Mouse (Mus musculus): ENCODE measurements around the gene Tmem253. TPM values are rescaled to one million over a fixed set of nuclear protein-coding genes. Genes with fewer than 3 reads are reported as not detected.

The Tmem253 gene
- 0.27 and 0.36 TPM in 2 replicates for polyA plus RNA-seq (2012; rRNA removed)

- no peak for DNase-seq (ENCODE audit: low read depth in 1 of 2, low spot score in 2 of 2)
- Histone ChIP-seq H3K4me1 (ENCODE audit: control insufficient read depth, insufficient read depth, insufficient read length) (peaks cover 11% of the 10 kb centered on the region; the same call in 1 of the 2 replicates), H3K36me3 (ENCODE audit: control insufficient read depth, insufficient read depth, low read length) (no peaks in the 10 kb centered on the region), H3K27me3 (ENCODE audit: control insufficient read depth, insufficient read depth, low read length) (no peaks in the 10 kb centered on the region), H3K4me3 (ENCODE audit: extremely low read depth, insufficient read depth, insufficient read length) (peak within 1 kb of the TSS; percentile 80), H3K27ac (ENCODE audit: insufficient read depth, low read length) (peak within 1 kb of the TSS; percentile 48; the same call in 1 of the 2 replicates)
- 27% methylated on average over 6 of the region's 6 CpGs for WGBS
- TF ChIP-seq CTCF (IDR thresholded peaks at IDR 0.05; ENCODE audit: extremely low read depth, insufficient read depth, insufficient read length, insufficient replicate concordance) (no peak), POLR2A (IDR thresholded peaks at IDR 0.05; ENCODE audit: low read depth, low read length) (no peak)
These were observed at the start of gene Tmem253 for GRCm38 (mm10) chr14:52015445-52016100. TSS of gene Tmem253 (plus strand) at chr14:52015658.

GRCm38 (mm10) chr14:51967400-51967799 is 48.1 kb upstream of the Tmem253 start:
- Histone ChIP-seq H3K36me3 (ENCODE audit: control insufficient read depth, insufficient read depth, low read length) (no peaks in the 10 kb centered on the region), H3K27ac (ENCODE audit: insufficient read depth, low read length) (no peak overlapping the region), H3K27me3 (ENCODE audit: control insufficient read depth, insufficient read depth, low read length) (0 out of 2 replicates have a peak, but pooled peaks cover 1% of the 10 kb centered on the region), H3K4me3 (ENCODE audit: extremely low read depth, insufficient read depth, insufficient read length) (no peak overlapping the region), H3K4me1 (ENCODE audit: control insufficient read depth, insufficient read depth, insufficient read length) (no peaks in the 10 kb centered on the region)
- WGBS = 87% methylated on average over 3 of the region's 3 CpGs
- TF ChIP-seq POLR2A (IDR thresholded peaks at IDR 0.05; ENCODE audit: low read depth, low read length) (no peak), CTCF (IDR thresholded peaks at IDR 0.05; ENCODE audit: extremely low read depth, insufficient read depth, insufficient read length, insufficient replicate concordance) (no peak)
- no peak for DNase-seq (ENCODE audit: low read depth in 1 of 2, low spot score in 2 of 2)

GRCm38 (mm10) chr14:51979252-51979651 is 36.2 kb upstream of the Tmem253 start:
- 65% methylated on average over 3 of the region's 3 CpGs for WGBS
- H3K36me3 ChIP-seq (ENCODE audit: control insufficient read depth, insufficient read depth, low read length) = no peaks in the 10 kb centered on the region
- no peak overlapping the region for H3K27ac ChIP-seq (ENCODE audit: insufficient read depth, low read length)
- no peak overlapping the region for H3K4me3 ChIP-seq (ENCODE audit: extremely low read depth, insufficient read depth, insufficient read length)
- TF ChIP-seq CTCF (IDR thresholded peaks at IDR 0.05; ENCODE audit: extremely low read depth, insufficient read depth, insufficient read length, insufficient replicate concordance) = no peak
- peaks cover 3% of the 10 kb centered on the region; the same call in 1 of the 2 replicates for H3K4me1 ChIP-seq (ENCODE audit: control insufficient read depth, insufficient read depth, insufficient read length)
- 0 out of 2 replicates have a peak, but pooled peaks cover 4% of the 10 kb centered on the region for H3K27me3 ChIP-seq (ENCODE audit: control insufficient read depth, insufficient read depth, low read length)
- no peak for DNase-seq (ENCODE audit: low read depth in 1 of 2, low spot score in 2 of 2)

- WGBS = 81% methylated on average over 4 of the region's 4 CpGs
- Histone ChIP-seq H3K27ac (ENCODE audit: insufficient read depth, low read length) (no peak overlapping the region), H3K36me3 (ENCODE audit: control insufficient read depth, insufficient read depth, low read length) (no peaks in the 10 kb centered on the region), H3K4me3 (ENCODE audit: extremely low read depth, insufficient read depth, insufficient read length) (no peak overlapping the region), H3K4me1 (ENCODE audit: control insufficient read depth, insufficient read depth, insufficient read length) (peaks cover 12% of the 10 kb centered on the region), H3K27me3 (ENCODE audit: control insufficient read depth, insufficient read depth, low read length) (peaks cover 8% of the 10 kb centered on the region; the same call in 1 of the 2 replicates)
- no peak for DNase-seq (ENCODE audit: low read depth in 1 of 2, low spot score in 2 of 2)
- TF ChIP-seq POLR2A (IDR thresholded peaks at IDR 0.05; ENCODE audit: low read depth, low read length) (no peak), CTCF (IDR thresholded peaks at IDR 0.05; ENCODE audit: extremely low read depth, insufficient read depth, insufficient read length, insufficient replicate concordance) (no peak)
These were observed 32.2 kb upstream of the Tmem253 start for GRCm38 (mm10) chr14:51983251-51983650.

- Histone ChIP-seq H3K27me3 (ENCODE audit: control insufficient read depth, insufficient read depth, low read length) (peaks cover 8% of the 10 kb centered on the region; the same call in 1 of the 2 replicates), H3K27ac (ENCODE audit: insufficient read depth, low read length) (no peak overlapping the region), H3K36me3 (ENCODE audit: control insufficient read depth, insufficient read depth, low read length) (no peaks in the 10 kb centered on the region), H3K4me1 (ENCODE audit: control insufficient read depth, insufficient read depth, insufficient read length) (peaks cover 12% of the 10 kb centered on the region), H3K4me3 (ENCODE audit: extremely low read depth, insufficient read depth, insufficient read length) (peak overlapping the region; percentile 62; the same call in 1 of the 2 replicates)
- DNase-seq (ENCODE audit: low read depth in 1 of 2, low spot score in 2 of 2) = no peak
- 21% methylated on average over 10 of the region's 10 CpGs for whole genome bisulfite sequencing
- TF ChIP-seq CTCF (IDR thresholded peaks at IDR 0.05; ENCODE audit: extremely low read depth, insufficient read depth, insufficient read length, insufficient replicate concordance) (no peak), POLR2A (IDR thresholded peaks at IDR 0.05; ENCODE audit: low read depth, low read length) (no peak)
These were observed 31.6 kb upstream of the Tmem253 start for GRCm38 (mm10) chr14:51983855-51984246.

GRCm38 (mm10) chr14:51984247-51985231 is 30.9 kb upstream of the Tmem253 start, which contains the start of gene Arhgef40:
TSS of gene Arhgef40 (plus strand) at chr14:51984719.
- Histone ChIP-seq H3K36me3 (ENCODE audit: control insufficient read depth, insufficient read depth, low read length) (no peaks in the 10 kb centered on the region), H3K4me3 (ENCODE audit: extremely low read depth, insufficient read depth, insufficient read length) (peak within 1 kb of the TSS; percentile 62), H3K27ac (ENCODE audit: insufficient read depth, low read length) (0 out of 2 replicates have a peak within 1 kb of the TSS, but pooled peaks have one; percentile 6), H3K4me1 (ENCODE audit: control insufficient read depth, insufficient read depth, insufficient read length) (peaks cover 12% of the 10 kb centered on the region), H3K27me3 (ENCODE audit: control insufficient read depth, insufficient read depth, low read length) (peaks cover 8% of the 10 kb centered on the region; the same call in 1 of the 2 replicates)
- 1% methylated on average over 72 of the region's 74 CpGs for WGBS
- DNase-seq (ENCODE audit: low read depth in 1 of 2, low spot score in 2 of 2) = peak in 1 of 2 experiments; percentile 24
- no peak for TF ChIP-seq POLR2A (IDR thresholded peaks at IDR 0.05; ENCODE audit: low read depth, low read length)
- no peak for TF ChIP-seq CTCF (IDR thresholded peaks at IDR 0.05; ENCODE audit: extremely low read depth, insufficient read depth, insufficient read length, insufficient replicate concordance)
